ENCODE assay signal across 8 mouse cellular contexts in the genomic region with DNA sequence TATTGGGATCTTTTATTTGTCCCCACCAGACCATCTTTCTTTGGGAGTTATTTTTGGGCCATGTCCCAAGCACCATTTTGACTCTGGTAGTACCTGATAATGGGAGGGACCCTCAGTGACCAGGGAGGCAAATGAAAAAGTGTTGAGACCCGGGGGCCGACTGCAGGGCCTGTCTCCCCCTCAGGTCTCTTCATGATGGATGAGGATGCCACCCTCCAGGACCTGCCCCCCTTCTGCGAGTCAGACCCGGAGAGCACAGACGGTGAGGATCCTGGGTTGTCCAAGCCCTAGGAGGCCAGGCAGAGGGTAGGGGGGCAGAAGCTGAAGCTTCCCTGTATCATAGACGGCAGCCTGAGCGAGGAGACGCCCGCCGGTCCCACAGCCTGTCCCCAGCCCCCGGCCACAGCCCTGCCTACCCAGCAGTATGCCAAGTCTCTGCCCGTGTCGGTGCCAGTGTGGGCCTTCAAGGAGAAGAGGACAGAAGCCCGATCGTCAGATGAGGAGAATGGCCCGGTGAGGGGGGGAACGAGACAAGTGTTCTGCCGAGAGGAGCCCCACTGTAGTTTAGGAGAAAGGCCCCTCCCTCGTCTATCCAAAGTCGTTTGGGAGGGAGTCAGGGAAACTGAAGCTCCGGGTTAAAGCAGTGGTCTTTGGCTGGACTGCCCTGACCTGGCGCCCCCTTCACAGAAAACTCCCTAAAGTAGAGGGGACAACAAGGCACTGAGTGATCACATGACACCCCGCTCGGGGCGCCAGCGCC. TPM values are rescaled to one million over a fixed set of nuclear protein-coding genes. Genes with fewer than 3 reads are reported as not detected.
A peak's percentile ranks its signal among the peaks of the same experiment; 100 is the strongest.
DNase-seq lines count a peak whose midpoint lies in the region; ATAC-seq lines count a peak whose summit lies in the region.

No protein-coding gene starts in this region.

- 24% methylated on average over 26 of the region's 26 CpGs for WGBS in kidney, embryonic 16.5 days
- 36% methylated on average over 26 of the region's 26 CpGs for WGBS in embryonic facial prominence, embryonic 10.5 days
- 35% methylated on average over 26 of the region's 26 CpGs for WGBS in hindbrain, embryonic 10.5 days
- 32% methylated on average over 26 of the region's 26 CpGs for WGBS in midbrain, embryonic 13.5 days

- H3K4me1 ChIP-seq in kidney, embryonic 16.5 days (ENCODE audit: insufficient read depth, low read length), result peaks cover 61% of the 10 kb centered on the region
- peaks cover 76% of the 10 kb centered on the region for H3K4me1 ChIP-seq in embryonic facial prominence, embryonic 10.5 days
- peaks cover 86% of the 10 kb centered on the region for H3K4me1 ChIP-seq in hindbrain, embryonic 10.5 days (replicated peaks)
- peaks cover 73% of the 10 kb centered on the region for H3K4me1 ChIP-seq in midbrain, embryonic 13.5 days (replicated peaks)

- H3K9ac ChIP-seq in kidney, embryonic 16.5 days (replicated peaks; ENCODE audit: low read length), result peak overlapping the region; percentile 77
- H3K9ac ChIP-seq in midbrain, embryonic 13.5 days (replicated peaks), result peak overlapping the region; percentile 76

- no peaks in the 10 kb centered on the region for H3K9me3 ChIP-seq in kidney, embryonic 16.5 days (ENCODE audit: low read length)
- no peaks in the 10 kb centered on the region for H3K9me3 ChIP-seq in embryonic facial prominence, embryonic 10.5 days
- H3K9me3 ChIP-seq in hindbrain, embryonic 10.5 days, result no peaks in the 10 kb centered on the region
- no peaks in the 10 kb centered on the region for H3K9me3 ChIP-seq in midbrain, embryonic 13.5 days

- no peaks in the 10 kb centered on the region for H3K27me3 ChIP-seq in kidney, embryonic 16.5 days (ENCODE audit: insufficient read depth, low read length)
- no peaks in the 10 kb centered on the region for H3K27me3 ChIP-seq in embryonic facial prominence, embryonic 10.5 days (replicated peaks; ENCODE audit: low read depth, poor library complexity, severe bottlenecking)
- H3K27me3 ChIP-seq in hindbrain, embryonic 10.5 days (ENCODE audit: insufficient read depth, poor library complexity, severe bottlenecking), result no peaks in the 10 kb centered on the region
- H3K27me3 ChIP-seq in midbrain, embryonic 13.5 days, result no peaks in the 10 kb centered on the region

- peak overlapping the region; percentile 99 for H3K27ac ChIP-seq in kidney, embryonic 16.5 days (ENCODE audit: low read length)
- peak overlapping the region; percentile 83 for H3K27ac ChIP-seq in embryonic facial prominence, embryonic 10.5 days (replicated peaks)
- peak overlapping the region; percentile 87 for H3K27ac ChIP-seq in hindbrain, embryonic 10.5 days
- H3K27ac ChIP-seq in midbrain, embryonic 13.5 days, result peak overlapping the region; percentile 89

- peak overlapping the region; percentile 60 for H3K4me3 ChIP-seq in kidney, embryonic 16.5 days (ENCODE audit: low read length)
- H3K4me3 ChIP-seq in embryonic facial prominence, embryonic 10.5 days, result peak overlapping the region; percentile 62
- peak overlapping the region; percentile 58 for H3K4me3 ChIP-seq in hindbrain, embryonic 10.5 days
- peak overlapping the region; percentile 46 for H3K4me3 ChIP-seq in midbrain, embryonic 13.5 days (replicated peaks)

- H3K36me3 ChIP-seq in kidney, embryonic 16.5 days (ENCODE audit: insufficient read depth, low read length), result peaks cover 15% of the 10 kb centered on the region; the same call in 1 of the 2 replicates
- peaks cover 30% of the 10 kb centered on the region for H3K36me3 ChIP-seq in embryonic facial prominence, embryonic 10.5 days (replicated peaks)
- H3K36me3 ChIP-seq in hindbrain, embryonic 10.5 days, result peaks cover 27% of the 10 kb centered on the region
- peaks cover 16% of the 10 kb centered on the region for H3K36me3 ChIP-seq in midbrain, embryonic 13.5 days

- ATAC-seq in kidney, embryonic 16.5 days (ENCODE audit: low FRiP score, low TSS enrichment), result no peak
- no peak for ATAC-seq in midbrain, embryonic 13.5 days

- H3K4me2 ChIP-seq in kidney, embryonic 16.5 days (replicated peaks; ENCODE audit: low read depth, low read length), result peak overlapping the region; percentile 95
- H3K4me2 ChIP-seq in midbrain, embryonic 13.5 days (replicated peaks), result peak overlapping the region; percentile 81

- DNase-seq in kidney, adult 8-10 months, result no peak
- peak; percentile 26 for DNase-seq in embryonic facial prominence, embryonic 10.5 days (ENCODE audit: low spot score)
- no peak for DNase-seq in hindbrain, embryonic 10.5 days (ENCODE audit: low spot score)
- DNase-seq in MN1 (ENCODE audit: low spot score), result no peak
- DNase-seq in frontal cortex, postnatal 25 days (ENCODE audit: low spot score in 2 of 2), result no peak
- no peak for DNase-seq in gastrocnemius, postnatal 4 days (ENCODE audit: low spot score in 2 of 2)

RNA-seq across cellular contexts. Expression of a gene that starts 3.2 kb away (rescaled TPM):
- polyA plus RNA-seq in kidney, embryonic 16.5 days (2015; fragmentation: Nextera tagmentation; extraction: Ambion mirVana), result 38.7 and 40.4 TPM in 2 replicates
- 34.4 and 36.3 TPM in 2 replicates for polyA plus RNA-seq in embryonic facial prominence, embryonic 10.5 days (2016; fragmentation: Nextera tagmentation; extraction: Ambion mirVana)
- polyA plus RNA-seq in hindbrain, embryonic 10.5 days (2016; fragmentation: Nextera tagmentation; extraction: Ambion mirVana), result 36.3 and 40.2 TPM in 2 replicates
- 32.3 and 38.5 TPM in 2 replicates for polyA plus RNA-seq in midbrain, embryonic 13.5 days (2015; fragmentation: Nextera tagmentation; extraction: Ambion mirVana)
- 10 to 100 TPM; 18.6 to 20.5 TPM for total RNA-seq in gastrocnemius, postnatal 4 days (2021)

RNA-seq across cellular contexts. Expression of a gene that starts 4.9 kb away (rescaled TPM):
- 93.9 and 94.9 TPM in 2 replicates for polyA plus RNA-seq in kidney, embryonic 16.5 days (2015; fragmentation: Nextera tagmentation; extraction: Ambion mirVana)
- 77.2 and 82.7 TPM in 2 replicates for polyA plus RNA-seq in embryonic facial prominence, embryonic 10.5 days (2016; fragmentation: Nextera tagmentation; extraction: Ambion mirVana)
- 77.1 and 91.1 TPM in 2 replicates for polyA plus RNA-seq in hindbrain, embryonic 10.5 days (2016; fragmentation: Nextera tagmentation; extraction: Ambion mirVana)
- polyA plus RNA-seq in midbrain, embryonic 13.5 days (2015; fragmentation: Nextera tagmentation; extraction: Ambion mirVana), result 109 and 110 TPM in 2 replicates
- 10 to 100 TPM; 56.5 to 63.4 TPM for total RNA-seq in gastrocnemius, postnatal 4 days (2021)

RNA-seq across cellular contexts. Expression of a gene that starts 5.0 kb away (rescaled TPM):
- 117 and 126 TPM in 2 replicates for polyA plus RNA-seq in kidney, embryonic 16.5 days (2015; fragmentation: Nextera tagmentation; extraction: Ambion mirVana)
- 92.2 and 95.4 TPM in 2 replicates for polyA plus RNA-seq in embryonic facial prominence, embryonic 10.5 days (2016; fragmentation: Nextera tagmentation; extraction: Ambion mirVana)
- polyA plus RNA-seq in hindbrain, embryonic 10.5 days (2016; fragmentation: Nextera tagmentation; extraction: Ambion mirVana), result 81.7 and 93.3 TPM in 2 replicates
- 78.9 and 88.2 TPM in 2 replicates for polyA plus RNA-seq in midbrain, embryonic 13.5 days (2015; fragmentation: Nextera tagmentation; extraction: Ambion mirVana)
- total RNA-seq in gastrocnemius, postnatal 4 days (2021), result 100 to 1,000 TPM in 1 of 2 experiments, 10 to 100 TPM in 1; 92.4 to 103 TPM

RNA-seq across cellular contexts. Expression of a gene that starts 15.8 kb away (rescaled TPM):
- polyA plus RNA-seq in kidney, embryonic 16.5 days (2015; fragmentation: Nextera tagmentation; extraction: Ambion mirVana), result 371 and 404 TPM in 2 replicates
- 514 and 525 TPM in 2 replicates for polyA plus RNA-seq in embryonic facial prominence, embryonic 10.5 days (2016; fragmentation: Nextera tagmentation; extraction: Ambion mirVana)
- 478 and 579 TPM in 2 replicates for polyA plus RNA-seq in hindbrain, embryonic 10.5 days (2016; fragmentation: Nextera tagmentation; extraction: Ambion mirVana)
- 524 and 584 TPM in 2 replicates for polyA plus RNA-seq in midbrain, embryonic 13.5 days (2015; fragmentation: Nextera tagmentation; extraction: Ambion mirVana)
- total RNA-seq in gastrocnemius, postnatal 4 days (2021), result 100 to 1,000 TPM; 332 to 346 TPM

RNA-seq across cellular contexts. Expression of a gene that starts 37.3 kb away (rescaled TPM):
- polyA plus RNA-seq in kidney, embryonic 16.5 days (2015; fragmentation: Nextera tagmentation; extraction: Ambion mirVana), result 3.5 and 4.3 TPM in 2 replicates
- polyA plus RNA-seq in embryonic facial prominence, embryonic 10.5 days (2016; fragmentation: Nextera tagmentation; extraction: Ambion mirVana), result 3.2 and 3.6 TPM in 2 replicates
- 4.6 TPM in 2 replicates for polyA plus RNA-seq in hindbrain, embryonic 10.5 days (2016; fragmentation: Nextera tagmentation; extraction: Ambion mirVana)
- 3.8 and 5.4 TPM in 2 replicates for polyA plus RNA-seq in midbrain, embryonic 13.5 days (2015; fragmentation: Nextera tagmentation; extraction: Ambion mirVana)
- 10 to 100 TPM; 55.6 to 62.2 TPM for total RNA-seq in gastrocnemius, postnatal 4 days (2021)
